Mouse (Mus musculus) adrenal gland, adult 18-20 months (tissue): ENCODE data around the gene Trim41. TPM values are rescaled to one million over a fixed set of nuclear protein-coding genes. Genes with fewer than 3 reads are reported as not detected.

Experiments used
- DNase-seq, 2 experiments: peaks; one replicate each; pipeline ENCODE4 v3.0.0; 2021 to 2022; ENCODE audit warnings: low spot score in 2 of 2
- total RNA-seq, 2 experiments: library from RNA; stranded (reverse); gene quantifications; 1 replicate in 1 of 2; 2 replicates in 1 of 2; pipeline ENCODE4 v1.2.3; 2021

Gene Trim41
- total RNA-seq, 2 experiments from 2014 or later, result 45.9 to 48.9 TPM

DNA sequence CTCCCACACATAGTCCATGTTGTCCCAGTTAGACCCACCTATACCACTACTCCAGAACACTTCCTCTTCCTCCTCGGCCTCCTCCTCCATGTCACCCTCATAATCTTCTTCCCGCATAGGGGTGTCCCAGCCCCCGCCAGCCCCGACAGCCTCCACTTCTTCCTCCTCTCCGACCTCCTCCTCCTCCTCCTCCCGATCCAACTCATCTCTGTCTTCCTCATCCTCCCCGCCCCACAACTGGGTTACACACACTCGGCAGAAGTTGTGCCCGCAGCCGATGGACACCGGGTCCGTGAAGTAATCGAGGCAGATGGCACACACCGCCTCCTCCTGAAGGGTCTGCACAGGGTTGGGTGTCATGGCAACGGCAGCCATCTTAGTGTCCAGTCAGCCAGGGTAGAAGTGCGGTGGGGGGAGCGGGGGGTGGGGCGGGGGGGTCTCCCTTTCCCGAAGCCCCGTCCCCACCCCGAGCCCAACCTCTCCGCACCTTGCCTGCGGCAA, 822 bp downstream of the Trim41 start:
- peak in 1 of 2 experiments; percentile 41 for DNase-seq

DNA sequence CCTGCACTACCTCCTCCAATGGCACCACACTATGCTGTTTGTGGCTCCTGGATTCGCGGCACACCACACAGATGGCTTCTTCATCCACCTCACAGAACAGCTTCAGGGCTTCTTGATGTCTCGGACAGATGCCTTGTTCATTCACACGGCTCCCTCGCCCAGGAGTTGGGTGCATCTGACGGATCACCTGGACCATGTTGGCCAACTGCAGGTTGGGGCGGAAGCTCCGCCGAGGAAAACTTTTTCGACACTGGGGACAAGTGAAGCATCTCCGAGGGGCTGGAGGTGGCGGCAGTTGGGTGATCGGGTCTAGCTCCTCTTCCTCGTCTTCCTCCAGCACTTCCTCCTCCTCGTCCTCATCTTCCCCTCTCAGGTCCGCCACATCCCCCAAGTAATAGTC, 1.3 kb downstream of the Trim41 start:
- no peak for DNase-seq

DNA sequence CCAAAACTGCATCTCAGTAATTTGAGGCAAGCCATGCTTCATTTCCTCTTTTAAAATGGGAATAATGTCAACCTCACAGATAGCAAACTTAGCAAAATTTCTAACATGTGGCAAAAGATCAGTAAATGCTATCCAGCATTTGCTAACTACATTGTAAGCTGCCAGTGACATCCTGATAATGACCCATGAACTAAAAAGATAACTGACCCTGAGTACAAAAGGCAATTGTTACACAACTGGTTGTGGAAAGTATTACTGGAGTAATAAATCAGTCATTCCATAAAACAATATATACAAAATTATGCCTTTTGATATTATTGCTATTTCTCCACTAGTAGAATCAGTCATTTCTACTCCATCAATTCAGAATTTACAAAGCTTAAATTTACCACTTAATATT, 3.4 kb downstream of the Trim41 start:
- DNase-seq, result no peak

DNA sequence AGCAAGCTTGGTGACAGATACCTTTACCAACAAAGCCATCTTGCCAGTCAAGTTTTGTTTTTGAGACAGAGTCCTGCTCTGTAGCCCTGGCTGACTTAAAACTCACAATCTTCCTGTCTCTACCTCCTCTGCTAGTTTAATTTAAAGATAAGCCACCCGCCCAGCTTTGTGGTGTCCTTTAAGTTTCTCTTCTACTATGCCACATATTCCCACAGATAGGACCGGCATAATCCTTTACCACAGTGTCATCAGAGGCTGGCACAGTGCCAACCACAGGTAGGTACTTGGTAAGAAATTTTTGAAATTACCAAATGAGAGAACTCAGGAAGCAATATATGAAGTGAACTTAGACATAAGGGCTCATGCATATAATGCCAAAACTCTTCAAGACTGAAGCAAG, 7.0 kb downstream of the Trim41 start:
- no peak for DNase-seq

DNA sequence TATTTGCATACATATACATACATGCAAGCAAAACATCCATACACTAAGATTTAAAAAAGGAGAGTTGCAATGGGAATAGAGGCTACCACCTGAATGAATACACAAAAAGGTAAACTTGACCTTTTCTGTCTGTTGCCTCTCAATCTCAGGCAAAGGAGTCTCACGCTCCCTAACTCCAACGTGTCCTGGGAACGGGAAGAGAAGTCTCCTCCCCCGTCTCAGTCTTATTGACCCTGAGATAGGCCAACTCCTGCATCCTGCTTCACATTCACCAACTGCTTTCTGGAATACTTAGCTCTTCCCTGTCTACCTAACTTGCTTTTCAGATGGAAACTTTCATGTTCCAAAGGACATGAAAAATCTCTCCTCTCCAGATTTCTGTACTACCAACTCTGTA, 7.7 kb downstream of the Trim41 start:
- DNase-seq, result no peak

DNA sequence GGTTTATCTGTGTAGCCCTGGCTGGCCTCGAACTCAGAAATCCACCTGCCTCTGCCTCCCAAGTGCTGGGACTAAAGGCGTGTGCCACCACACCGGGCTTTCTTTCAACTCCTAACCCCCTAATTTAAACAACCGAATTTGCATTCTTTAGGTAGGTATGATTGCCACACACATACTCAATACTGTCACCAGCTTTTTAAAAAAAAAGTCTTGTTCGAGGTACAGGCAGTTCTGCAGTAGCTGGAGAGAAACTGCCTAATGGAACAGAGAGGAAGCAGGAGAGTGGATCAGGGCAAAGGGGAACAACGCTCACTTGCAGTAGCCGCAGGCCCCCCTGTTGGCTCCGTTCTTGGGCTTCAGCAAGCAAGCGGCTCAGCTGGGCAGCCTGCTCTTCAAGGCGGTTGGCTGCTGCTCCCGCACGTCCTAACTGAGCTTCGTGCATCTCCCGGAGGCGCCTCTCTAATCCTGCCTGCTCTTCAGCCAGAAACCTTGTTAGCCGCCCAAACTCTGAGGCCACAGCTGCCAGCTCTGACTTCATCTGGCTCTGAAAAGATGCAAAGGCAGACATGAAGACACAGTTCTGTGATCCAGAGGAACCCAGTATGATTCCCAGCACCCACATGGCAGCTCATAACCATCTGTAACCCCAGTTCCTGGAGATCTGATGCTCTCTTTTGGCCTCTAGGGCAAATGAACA, 8.3 kb downstream of the Trim41 start:
- no peak for DNase-seq

DNA sequence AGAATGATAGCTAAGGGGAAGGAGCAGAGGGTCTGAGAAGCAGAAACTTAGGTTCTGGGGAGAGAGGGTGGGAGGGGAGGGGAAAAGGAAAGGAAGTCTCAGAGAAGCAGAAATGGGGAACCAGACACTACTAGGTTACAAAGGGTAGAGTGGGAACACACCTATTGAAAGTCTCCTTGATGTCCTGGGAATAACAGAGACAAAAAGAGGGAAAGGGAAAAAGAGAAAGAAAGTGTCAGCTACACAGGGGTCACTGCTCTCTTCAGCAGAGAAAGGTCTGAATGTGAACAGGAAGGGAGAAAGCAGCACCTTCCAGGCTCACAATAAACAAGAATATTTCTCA, 8.9 kb downstream of the Trim41 start:
- no peak for DNase-seq

DNA sequence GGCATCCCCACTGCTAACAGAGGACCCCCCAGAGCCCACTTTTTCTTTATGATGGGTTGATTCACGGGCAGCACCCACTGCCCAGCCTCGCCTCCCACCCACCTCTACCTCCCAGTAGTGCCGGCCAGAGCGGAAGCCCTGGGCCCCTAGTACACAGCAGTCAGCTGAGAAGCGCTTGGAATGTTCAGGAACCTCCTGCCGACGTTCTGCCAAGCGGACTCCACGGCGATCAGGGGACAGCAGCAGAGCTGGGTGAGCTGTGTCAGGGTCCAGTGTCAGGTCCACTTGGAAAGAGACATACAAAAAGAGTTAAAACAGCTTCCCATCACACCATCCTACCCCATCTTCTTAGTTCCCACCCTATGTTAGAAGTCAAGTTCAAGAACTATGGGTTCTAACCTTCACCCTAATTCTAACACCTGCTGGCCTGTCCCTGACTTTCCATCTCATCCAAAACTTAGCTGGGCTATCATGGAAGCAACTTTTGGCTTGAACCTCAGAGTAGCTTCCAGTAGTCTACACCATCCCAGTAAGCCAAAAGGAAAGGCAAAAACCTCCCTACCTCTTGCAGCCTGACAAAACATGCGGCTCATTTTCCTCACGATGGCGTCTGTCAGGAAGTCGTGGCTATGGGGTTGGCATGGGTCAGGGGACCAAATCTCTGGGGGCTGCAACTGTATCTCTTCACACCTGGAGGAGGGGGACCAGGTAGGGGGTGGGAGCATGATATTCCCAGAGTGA, 9.4 kb downstream of the Trim41 start:
- no peak for DNase-seq

DNA sequence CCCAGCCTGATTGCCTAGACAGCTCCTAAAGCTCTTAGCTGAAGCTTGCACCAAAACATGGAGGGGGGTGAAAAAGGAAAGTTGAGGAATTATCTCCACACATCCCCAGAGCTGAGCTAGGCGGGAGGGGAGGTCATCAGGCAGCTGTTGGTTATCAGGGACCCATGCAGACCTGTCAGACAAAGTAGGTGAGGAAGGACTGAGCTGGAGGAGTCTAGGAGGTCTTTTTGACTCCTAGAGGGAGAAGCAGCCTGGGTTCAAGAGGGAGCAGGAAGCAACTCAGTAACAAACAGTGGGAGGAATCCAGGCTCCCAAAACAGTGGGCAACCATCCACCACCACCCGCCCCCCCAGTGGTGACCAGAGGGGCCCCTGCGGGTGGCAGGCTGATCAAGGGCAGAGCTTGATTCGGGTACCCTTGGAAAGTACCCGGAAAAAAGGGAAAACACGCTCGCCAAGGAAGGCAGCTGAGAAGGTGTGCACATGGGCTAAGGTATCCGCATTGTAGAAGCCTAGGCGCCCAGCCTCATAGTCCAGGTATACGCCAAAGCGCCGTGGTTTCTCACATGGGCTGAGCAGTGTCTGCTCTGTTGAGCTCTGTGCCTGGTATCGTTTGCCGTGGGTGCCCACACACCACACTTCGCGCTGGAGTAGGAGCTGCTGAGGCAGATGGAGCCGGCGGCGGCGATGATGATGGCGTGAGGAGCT, 10.1 kb downstream of the Trim41 start:
- DNase-seq, result no peak

DNA sequence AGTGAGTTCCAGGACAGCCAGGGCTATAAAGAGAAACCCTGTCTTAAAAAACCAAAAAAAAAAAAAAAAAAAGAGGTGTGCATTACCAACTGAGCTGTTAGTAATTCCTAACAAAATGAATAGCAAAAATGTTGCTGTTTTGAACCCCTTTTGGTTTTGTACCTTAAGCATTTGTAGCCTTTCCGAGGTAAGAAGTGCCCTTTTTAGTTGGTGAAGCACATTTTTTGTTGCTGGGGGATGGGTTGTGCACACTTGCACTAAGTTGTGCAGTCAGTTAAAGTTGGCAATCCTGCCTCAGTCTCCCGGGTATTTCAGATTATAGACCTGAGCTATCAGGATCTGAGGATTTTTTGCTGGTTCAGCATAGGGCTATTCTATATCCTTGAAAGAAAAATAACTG, 12.2 kb downstream of the Trim41 start:
- DNase-seq, result no peak

DNA sequence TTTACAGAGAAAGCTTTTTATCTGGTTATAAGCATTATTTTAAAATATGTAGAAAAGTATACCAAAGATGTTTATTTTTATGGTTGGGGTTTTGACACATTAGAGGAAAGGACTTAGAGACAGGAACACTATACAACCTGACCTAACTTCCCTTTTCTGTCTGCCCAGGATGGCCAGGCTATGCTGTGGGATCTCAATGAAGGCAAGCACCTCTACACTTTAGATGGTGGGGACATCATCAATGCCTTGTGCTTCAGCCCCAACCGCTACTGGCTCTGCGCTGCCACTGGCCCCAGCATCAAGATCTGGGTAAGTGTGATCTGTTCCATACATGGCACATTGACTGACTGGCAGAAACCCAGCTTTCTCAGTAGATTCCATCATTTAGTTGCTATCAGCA, 13.2 kb downstream of the Trim41 start:
- no peak for DNase-seq

DNA sequence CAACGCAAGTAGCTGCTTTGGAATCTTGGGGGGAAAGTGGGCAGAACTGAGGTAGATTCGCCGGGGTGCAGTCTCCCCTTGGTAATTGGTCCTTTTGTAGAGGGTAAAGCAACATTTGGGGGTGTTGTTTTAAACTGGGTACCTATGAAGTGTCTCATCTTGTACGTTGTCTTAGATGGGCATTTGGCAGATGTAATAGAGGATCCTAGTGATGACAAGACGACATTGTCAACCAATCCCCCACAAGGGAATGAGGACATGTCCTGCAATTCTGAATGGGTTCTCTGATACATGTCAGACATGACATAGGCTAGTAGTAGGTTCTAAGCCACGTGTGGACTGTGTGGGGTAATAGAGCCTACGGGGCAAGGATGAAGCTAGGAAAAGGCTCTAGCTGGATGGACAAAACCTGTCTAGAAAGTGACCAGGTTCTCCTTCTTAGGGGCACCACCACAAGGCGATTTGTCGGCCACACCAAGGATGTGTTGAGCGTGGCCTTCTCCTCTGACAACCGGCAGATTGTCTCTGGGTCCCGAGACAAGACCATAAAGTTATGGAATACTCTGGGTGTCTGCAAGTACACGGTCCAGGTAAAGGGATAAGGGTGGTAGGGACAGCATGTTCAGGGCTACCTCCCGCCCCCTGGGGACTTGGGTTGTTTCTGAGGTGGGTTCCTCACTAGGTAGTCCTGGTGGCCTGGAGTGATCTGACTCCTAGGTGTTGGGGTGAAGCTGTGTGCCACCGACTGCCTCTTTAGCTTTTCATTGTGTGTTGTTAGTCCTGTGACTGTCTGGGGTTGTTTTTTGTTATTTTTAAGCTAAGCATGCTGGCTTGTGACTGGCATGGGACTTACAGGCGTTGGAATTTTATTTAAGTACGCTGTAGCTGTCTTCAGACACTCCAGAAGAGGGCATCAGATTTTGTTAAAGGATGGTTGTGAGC, 15.1 kb downstream of the Trim41 start:
- no peak for DNase-seq

DNA sequence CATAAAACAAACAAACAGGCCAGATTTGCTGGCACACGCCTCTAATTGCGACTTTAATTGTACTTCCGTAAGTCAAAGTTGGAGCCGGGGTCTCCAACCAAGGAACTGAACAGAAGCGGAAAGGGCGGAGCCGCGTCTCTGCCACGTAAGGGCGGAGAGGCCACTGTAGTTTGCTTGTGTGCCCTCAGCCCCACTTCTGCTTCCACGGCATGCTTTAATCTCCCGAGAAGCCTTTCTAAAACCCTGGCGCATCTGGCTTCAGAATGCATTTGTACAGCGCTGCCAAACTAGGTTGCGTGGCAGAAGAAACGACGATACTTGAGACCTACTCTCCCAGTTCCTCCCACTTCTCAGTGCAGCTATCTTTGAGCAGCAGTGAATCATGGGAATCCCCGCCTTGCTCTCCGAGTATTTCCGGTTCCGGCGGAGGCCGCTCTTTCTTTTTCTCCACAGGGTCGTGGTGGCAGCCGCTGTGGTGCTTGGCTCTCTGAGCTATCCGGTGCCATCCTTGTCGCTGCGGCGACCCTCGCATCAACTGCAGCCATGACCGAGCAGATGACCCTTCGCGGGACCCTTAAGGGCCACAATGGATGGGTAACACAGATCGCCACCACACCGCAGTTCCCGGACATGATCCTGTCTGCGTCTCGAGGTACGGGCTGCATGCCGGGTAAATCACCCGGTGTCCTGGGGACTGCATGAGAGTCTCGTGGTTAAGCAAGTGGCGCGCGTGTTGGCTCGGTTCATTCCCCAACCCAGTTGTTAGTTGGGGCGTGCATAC, 17.0 kb downstream of the Trim41 start, which contains the start of gene Rack1:
Gene Rack1, plus strand, starts transcription at position 412 of the 781 bp plus-strand sequence.
- DNase-seq, result peak; percentile 81 to 89

DNA sequence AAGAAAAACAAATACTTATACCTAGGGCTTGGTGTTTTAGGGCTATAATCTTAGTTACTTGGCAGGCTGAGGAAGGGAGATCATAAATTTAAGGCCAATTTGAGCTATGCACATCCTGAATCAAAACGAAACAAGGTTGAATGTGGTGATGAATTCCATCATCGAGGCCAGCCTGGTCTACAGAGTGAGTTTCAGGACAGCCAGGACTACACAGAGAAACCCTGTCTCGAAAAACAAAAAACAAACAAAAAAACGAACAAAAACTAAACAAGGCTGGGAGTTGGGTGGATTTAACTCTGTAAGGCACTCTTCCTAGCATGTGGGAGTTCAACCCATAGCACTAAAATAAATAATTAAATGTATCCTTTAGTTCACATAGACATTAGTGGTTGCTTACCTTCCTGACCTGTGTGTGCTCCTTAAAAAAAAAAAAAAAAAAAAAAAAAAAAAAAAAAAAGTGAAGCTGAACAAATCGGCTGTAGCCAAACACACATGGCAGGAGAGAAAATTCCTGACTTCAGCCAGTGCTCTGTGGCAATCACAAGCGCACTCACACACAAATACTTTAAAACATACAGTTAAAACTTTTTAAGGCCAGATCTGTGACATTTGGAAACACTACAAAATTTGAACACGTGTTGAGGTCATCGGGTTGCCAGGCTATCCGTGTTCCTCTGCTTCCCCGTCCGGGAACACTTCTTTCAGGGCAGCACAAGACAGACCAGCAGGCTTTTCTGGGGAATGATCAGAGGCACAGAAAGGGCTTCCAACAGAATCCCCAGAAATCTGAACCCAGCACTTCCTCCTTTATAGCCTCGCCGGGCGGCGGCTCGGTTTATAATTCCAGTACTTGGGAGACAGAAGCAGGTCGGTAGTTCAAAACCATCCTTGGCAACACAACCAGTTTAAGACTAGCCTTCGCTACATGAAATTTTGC, 17.9 kb downstream of the Trim41 start:
- DNase-seq, result peak in 1 of 2 experiments; percentile 38

DNA sequence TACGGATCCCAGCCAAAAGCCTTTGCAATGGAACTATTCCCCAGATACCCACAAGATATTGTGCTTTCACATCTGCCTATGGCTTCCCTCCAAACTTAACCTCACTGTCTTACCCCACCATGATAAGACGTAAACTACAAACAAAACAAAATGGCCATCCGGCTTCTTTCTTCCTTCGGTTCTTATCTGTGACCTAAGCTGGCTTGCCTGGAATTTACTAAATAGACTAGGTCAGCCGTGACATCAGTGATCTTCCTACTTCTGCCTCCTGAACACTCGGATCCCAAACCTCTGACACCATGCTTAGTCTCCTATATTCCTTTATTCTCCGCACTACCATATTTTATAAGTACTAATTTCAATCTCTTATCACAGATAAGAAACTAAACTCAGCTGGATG, 18.8 kb downstream of the Trim41 start:
- no peak for DNase-seq

DNA sequence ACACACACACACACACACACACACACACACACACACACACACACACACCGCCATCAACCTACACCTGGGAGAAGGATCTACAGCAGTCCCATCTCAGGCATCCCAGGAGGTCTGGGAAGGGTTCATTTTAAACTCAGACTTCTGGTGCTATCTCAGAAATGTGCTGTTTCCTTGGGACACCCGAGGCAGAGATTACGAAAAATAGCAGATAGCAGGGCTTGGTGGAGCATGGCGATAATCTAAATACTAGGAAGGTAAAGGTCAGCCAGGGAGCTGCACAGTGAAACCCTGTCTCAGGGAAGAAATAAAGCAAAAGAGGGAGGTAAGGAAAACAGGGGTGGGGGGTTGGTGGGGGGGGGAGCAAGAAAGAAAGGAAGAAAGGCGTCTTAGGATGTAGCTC, 19.9 kb downstream of the Trim41 start:
- DNase-seq, result no peak

DNA sequence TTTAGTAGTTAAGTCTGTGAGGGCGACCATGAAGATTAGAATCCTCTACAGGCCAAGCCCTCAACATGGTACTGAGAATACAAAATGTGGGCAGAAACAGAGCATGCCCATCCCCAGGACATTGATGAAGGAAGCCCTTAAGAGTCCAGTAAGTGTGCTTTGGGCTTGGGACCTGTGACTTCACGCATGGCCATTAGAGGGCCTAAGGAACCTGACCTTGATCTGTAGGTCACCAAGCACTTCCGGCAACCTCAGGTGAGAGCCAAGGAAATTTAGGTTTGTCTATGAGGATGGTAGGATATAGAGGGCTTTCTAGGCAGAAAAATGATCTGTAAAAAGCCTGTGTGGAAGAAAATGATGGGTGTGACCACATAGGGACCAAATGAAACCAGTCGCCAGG, 20.9 kb downstream of the Trim41 start:
- DNase-seq, result no peak

DNA sequence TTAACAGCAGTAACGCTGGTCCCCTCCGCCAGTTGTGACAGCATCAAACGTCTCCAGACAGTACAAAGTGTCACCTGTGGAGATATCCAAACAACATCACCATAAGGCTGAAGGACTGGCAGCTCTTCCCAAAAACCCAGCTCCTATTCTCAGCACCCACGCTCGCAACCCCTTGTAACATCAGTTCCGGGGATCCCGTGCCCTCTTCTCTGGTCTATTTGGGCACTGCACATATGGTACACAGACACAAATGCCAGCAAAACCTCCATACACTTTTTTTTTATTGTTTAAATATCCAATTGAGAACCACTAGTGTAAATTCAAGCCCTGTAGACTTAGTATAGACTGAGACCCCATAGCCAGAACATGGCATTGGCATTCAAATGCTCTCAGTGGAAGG, 21.9 kb downstream of the Trim41 start:
- DNase-seq, result no peak

DNA sequence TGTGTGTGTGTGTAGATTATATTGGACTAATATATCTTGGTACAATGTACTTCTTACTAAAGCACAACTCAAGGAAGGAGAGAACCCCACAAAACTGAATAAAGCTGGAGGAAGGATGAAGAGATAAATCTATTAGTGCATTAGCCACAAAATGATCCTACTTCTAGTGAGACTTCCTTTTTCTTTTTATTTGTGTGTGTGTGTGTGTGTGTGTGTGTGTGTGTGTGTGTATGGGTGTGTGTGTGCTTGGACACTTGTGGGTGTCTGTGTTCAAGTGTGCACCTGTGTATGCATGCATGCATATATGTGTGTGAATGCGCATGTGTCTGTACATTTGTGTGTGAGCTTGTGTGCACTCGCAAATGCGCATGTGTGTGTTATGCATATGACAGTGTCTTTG, 24.0 kb downstream of the Trim41 start:
- DNase-seq, result no peak
